Mouse (Mus musculus): ENCODE data around the gene Med17. TPM values are rescaled to one million over a fixed set of nuclear protein-coding genes. Genes with fewer than 3 reads are reported as not detected.

The Med17 gene
- 47.2 and 53.2 TPM in 2 replicates for polyA plus RNA-seq (2012; rRNA removed)

DNA sequence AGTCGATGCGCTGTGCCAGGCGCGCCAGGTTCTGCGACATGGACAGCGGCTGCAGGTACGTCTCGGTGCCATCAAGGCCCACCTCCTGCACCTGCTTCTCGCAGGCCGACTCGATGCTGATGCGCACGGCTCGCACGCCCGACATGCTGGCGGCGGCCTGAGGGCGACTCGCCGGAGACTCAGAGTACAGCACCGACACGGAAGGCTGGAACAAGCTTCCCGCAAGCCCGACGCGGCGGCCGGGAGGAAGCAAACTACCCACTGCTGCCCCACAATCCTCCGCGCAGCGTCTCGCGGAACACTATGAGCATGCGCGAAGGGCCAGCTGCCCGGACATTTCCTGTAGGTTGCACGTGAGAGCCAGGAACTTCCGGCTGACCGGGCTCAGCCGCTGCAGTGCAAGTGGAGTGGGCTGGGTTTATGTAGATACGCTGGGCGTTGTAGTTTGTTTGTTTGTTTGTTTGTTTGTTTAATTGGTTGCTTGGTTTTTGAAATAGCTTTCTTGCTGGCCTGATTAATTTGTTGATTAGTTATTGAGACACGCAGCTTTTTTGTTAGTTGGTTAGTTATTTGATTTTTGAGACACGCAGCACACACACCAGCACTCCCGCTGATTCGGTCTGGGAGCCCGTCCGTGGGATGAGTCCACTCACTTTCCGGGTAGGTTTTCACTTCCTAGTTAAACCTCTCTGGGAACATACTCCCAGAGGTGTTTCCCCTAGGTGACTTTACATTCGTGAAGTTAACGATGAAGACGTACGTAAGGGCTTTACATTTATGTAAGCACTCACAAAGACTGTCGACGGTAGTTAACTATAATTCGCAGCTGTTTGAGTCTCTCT lies at the start of gene Med17:
Gene Med17 (minus strand): TSS at position 283 of the 842 bp plus-strand sequence.

DNA sequence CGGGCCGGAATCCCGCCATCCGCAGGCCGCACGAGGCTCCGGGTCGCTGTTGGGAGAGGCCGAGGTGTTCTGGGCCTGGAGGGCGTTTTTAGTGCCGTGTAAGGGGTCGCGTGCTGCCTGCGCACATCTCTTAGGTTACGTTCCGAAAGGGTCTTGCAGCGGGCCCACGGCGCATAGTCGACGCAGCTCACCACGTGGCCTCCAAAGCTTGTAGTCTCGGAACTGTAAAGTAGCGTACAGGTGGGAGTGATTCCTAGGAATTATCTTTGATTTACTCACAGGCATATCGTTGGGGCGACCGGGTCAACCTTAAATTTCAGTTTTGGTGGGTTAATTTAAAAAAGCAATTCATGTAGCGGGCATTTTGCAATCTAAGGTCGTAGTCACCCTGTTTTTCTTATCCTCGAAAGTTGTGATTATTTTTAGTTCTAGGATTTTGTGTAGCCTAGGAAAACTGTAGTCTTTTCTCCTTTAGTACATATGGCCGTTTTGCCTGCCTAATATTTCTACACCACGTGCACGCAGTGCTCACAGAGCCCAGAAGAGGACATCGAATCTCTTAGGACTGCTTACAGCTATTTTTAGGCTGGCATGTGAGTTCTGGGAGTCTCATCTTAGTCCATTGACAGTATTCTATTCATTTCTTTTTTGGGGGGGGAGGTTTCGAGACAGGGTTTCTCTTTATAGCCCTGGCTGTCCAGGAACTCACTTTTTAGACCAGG lies 26.8 kb upstream of the Med17 start, which contains the start of gene 4931406C07Rik:
Gene 4931406C07Rik (minus strand): TSS at position 51 of the 722 bp plus-strand sequence.

GRCm38 (mm10) chr9:15305503-15306397 lies 26.0 kb upstream of the Med17 start, which contains the start of gene Taf1d:
TSS of gene Taf1d (plus strand) at chr9:15306214.

DNA sequence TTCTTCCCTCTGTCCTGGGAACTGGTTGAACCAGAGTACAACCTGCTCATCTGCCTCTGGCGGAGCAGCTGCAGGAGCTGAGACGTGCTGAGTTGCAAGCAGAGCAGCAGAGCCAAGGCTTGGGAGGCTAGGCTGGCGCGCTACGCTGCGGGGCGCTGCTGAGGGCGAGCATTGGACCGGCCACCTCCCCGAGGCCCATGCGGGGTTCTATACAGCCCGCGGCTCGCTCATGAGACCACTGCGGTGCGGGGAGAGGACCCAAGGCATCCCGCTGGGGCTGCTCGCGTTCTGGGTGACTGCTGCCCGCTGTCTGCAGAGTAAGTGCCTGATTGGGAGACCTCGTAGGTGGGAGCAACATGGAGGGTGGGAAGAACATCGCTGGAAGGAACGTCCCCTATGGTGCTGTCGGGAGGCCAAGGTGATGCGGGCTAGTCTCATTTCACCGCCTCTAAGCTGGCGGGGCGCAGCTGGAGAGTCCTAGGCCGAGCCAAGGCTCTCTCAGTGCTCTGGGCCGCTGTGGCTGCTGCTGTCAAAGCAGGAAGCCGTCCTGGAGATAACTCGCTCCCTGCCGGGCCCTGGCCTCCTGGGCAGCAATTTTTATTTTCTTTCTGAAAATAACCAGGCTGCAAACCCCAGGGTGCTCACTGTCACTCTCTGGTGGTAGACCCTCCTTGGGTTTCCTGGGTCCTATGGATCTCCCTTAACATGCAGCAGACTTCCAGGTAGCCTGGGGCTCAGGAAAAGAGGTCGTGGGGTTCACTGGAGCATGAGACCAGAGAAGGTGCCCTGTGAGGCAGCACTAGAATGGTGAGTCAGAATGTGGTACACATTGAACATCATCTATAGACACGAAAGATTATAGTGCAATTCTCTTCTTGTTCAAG lies 40.4 kb downstream of the Med17 start, which contains the start of gene Vstm5:
Gene Vstm5 (plus strand): TSS at position 4 of the 884 bp plus-strand sequence.

Other genes starting within 250 kb of the Med17 start
- 57.3 and 63.9 TPM in 2 replicates for gene Panx1, start 234.5 kb downstream of the Med17 start, polyA plus RNA-seq (2012; rRNA removed)
- not detected in 2 replicates for gene Hephl1, start 167.8 kb downstream of the Med17 start, polyA plus RNA-seq (2012; rRNA removed)
- gene Vstm5, start 40.9 kb downstream of the Med17 start, polyA plus RNA-seq (2012; rRNA removed): 1.4 and 2.6 TPM in 2 replicates
- 155 and 160 TPM in 2 replicates for gene Taf1d, start 26.3 kb upstream of the Med17 start, polyA plus RNA-seq (2012; rRNA removed)
- gene 4931406C07Rik, start 26.5 kb upstream of the Med17 start, polyA plus RNA-seq (2012; rRNA removed): 14.3 and 16.7 TPM in 2 replicates
- gene Cep295, start 77.9 kb upstream of the Med17 start, polyA plus RNA-seq (2012; rRNA removed): 29.1 and 39.2 TPM in 2 replicates
- gene Smco4, start 213.5 kb upstream of the Med17 start, polyA plus RNA-seq (2012; rRNA removed): 13.9 and 14.9 TPM in 2 replicates

All from central nervous system, embryonic 11.5 days (tissue).